Comparison of ENCODE assay signal across 14 mouse cellular contexts in genomic region chr7:115056992-115057645, GRCm38 (mm10).
A peak's percentile ranks its signal among the peaks of the same experiment; 100 is the strongest.
DNase-seq lines count a peak whose midpoint lies in the region; ATAC-seq and TF ChIP-seq lines count a peak whose summit lies in the region.
"Had no signal": no experiment of that assay in that cellular context is flagged by ENCODE, and none has a peak within 500 bp of the region (broad histone marks: within the 10 kb centered on the region; RNA-seq: fewer than 3 reads in every experiment).

No protein-coding gene starts in this region.

- no peak overlapping the region for H3K9ac ChIP-seq in kidney, embryonic 15.5 days
- no peak overlapping the region for H3K9ac ChIP-seq in hindbrain, embryonic 13.5 days
- no peak overlapping the region for H3K9ac ChIP-seq in neural tube, embryonic 13.5 days
- H3K9ac ChIP-seq: embryonic facial prominence, embryonic 12.5 days; stomach, embryonic 15.5 days had no signal

- 0 out of 2 replicates have a peak, but pooled peaks have one; percentile 25 for ATAC-seq in kidney, embryonic 15.5 days (replicated peaks; ENCODE audit: low FRiP score)
- peak; percentile 49 for ATAC-seq in hindbrain, embryonic 13.5 days (ENCODE audit: low FRiP score)
- peak; percentile 67 for ATAC-seq in neural tube, embryonic 13.5 days (ENCODE audit: low read depth)
- ATAC-seq: CD4-positive, CD25-positive, alpha-beta regulatory T cell, adult 4 months had no signal

- no peak overlapping the region for H3K4me3 ChIP-seq in kidney, embryonic 15.5 days (replicated peaks)
- no peak overlapping the region for H3K4me3 ChIP-seq in hindbrain, embryonic 13.5 days
- H3K4me3 ChIP-seq in neural tube, embryonic 13.5 days: no peak overlapping the region
- H3K4me3 ChIP-seq in thymus, adult 2 months (ENCODE audit: control insufficient read depth, insufficient read depth, low read length): no peak overlapping the region
- H3K4me3 ChIP-seq: embryonic facial prominence, embryonic 12.5 days; stomach, embryonic 15.5 days had no signal

- H3K4me2 ChIP-seq in kidney, embryonic 15.5 days: no peak overlapping the region
- no peak overlapping the region for H3K4me2 ChIP-seq in hindbrain, embryonic 13.5 days
- no peak overlapping the region for H3K4me2 ChIP-seq in neural tube, embryonic 13.5 days
- H3K4me2 ChIP-seq: embryonic facial prominence, embryonic 12.5 days; heart, embryonic 11.5 days; stomach, embryonic 15.5 days had no signal

- H3K27me3 ChIP-seq in kidney, embryonic 15.5 days: no peaks in the 10 kb centered on the region
- H3K27me3 ChIP-seq in hindbrain, embryonic 13.5 days: peaks cover 63% of the 10 kb centered on the region
- peaks cover 69% of the 10 kb centered on the region for H3K27me3 ChIP-seq in neural tube, embryonic 13.5 days
- H3K27me3 ChIP-seq in thymus, adult 2 months (ENCODE audit: control insufficient read depth, insufficient read depth, low read length): no peaks in the 10 kb centered on the region
- H3K27me3 ChIP-seq: embryonic facial prominence, embryonic 12.5 days; stomach, embryonic 15.5 days had no signal

- H3K9me3 ChIP-seq in kidney, embryonic 15.5 days (replicated peaks): no peaks in the 10 kb centered on the region
- no peaks in the 10 kb centered on the region for H3K9me3 ChIP-seq in hindbrain, embryonic 13.5 days
- H3K9me3 ChIP-seq in neural tube, embryonic 13.5 days: no peaks in the 10 kb centered on the region
- H3K9me3 ChIP-seq: embryonic facial prominence, embryonic 12.5 days; stomach, embryonic 15.5 days had no signal

- DNase-seq in kidney, postnatal 36 days: no peak
- peak; percentile 65 for DNase-seq in brain, embryonic 14.5 days (ENCODE audit: low read depth)
- DNase-seq in thymus, adult 2 months: no peak
- no peak for DNase-seq in adrenal gland, postnatal 36 days
- DNase-seq: adrenal gland, postnatal 10 days; cerebellum, adult 11 months; right cerebral cortex, postnatal 4 days had no signal

- TF ChIP-seq CTCF in brain, embryonic 14.5 days (IDR thresholded peaks at IDR 0.05; ENCODE audit: borderline replicate concordance, extremely low read depth, insufficient read depth, insufficient read length): no peak
- TF ChIP-seq CTCF in thymus, adult 2 months (IDR thresholded peaks at IDR 0.05; ENCODE audit: borderline replicate concordance, control insufficient read depth, extremely low read depth, insufficient read depth, low read length, poor library complexity): no peak

- no peaks in the 10 kb centered on the region for H3K36me3 ChIP-seq in kidney, embryonic 15.5 days
- no peaks in the 10 kb centered on the region for H3K36me3 ChIP-seq in hindbrain, embryonic 13.5 days
- H3K36me3 ChIP-seq in neural tube, embryonic 13.5 days: no peaks in the 10 kb centered on the region
- H3K36me3 ChIP-seq in thymus, adult 2 months (ENCODE audit: control insufficient read depth, insufficient read depth, low read length): no peaks in the 10 kb centered on the region
- H3K36me3 ChIP-seq: embryonic facial prominence, embryonic 12.5 days; stomach, embryonic 15.5 days had no signal

- H3K27ac ChIP-seq in kidney, embryonic 15.5 days: no peak overlapping the region
- H3K27ac ChIP-seq in hindbrain, embryonic 13.5 days: no peak overlapping the region
- H3K27ac ChIP-seq in neural tube, embryonic 13.5 days (replicated peaks): no peak overlapping the region
- no peak overlapping the region for H3K27ac ChIP-seq in thymus, adult 2 months (ENCODE audit: control insufficient read depth, insufficient read depth, low read length)
- H3K27ac ChIP-seq: embryonic facial prominence, embryonic 12.5 days; stomach, embryonic 15.5 days had no signal

- TF ChIP-seq POLR2A in brain, embryonic 14.5 days (IDR thresholded peaks at IDR 0.05; ENCODE audit: borderline replicate concordance, extremely low read depth, insufficient read depth, insufficient read length, poor library complexity, severe bottlenecking): no peak
- no peak for TF ChIP-seq POLR2A in thymus, adult 2 months (IDR thresholded peaks at IDR 0.05; ENCODE audit: control insufficient read depth, extremely low read depth, insufficient read depth, low read length, poor library complexity)

- 0 out of 2 replicates have a peak, but pooled peaks cover 6% of the 10 kb centered on the region for H3K4me1 ChIP-seq in kidney, embryonic 15.5 days
- H3K4me1 ChIP-seq in hindbrain, embryonic 13.5 days (replicated peaks): peaks cover 19% of the 10 kb centered on the region
- peaks cover 20% of the 10 kb centered on the region for H3K4me1 ChIP-seq in neural tube, embryonic 13.5 days (replicated peaks)
- peaks cover 14% of the 10 kb centered on the region for H3K4me1 ChIP-seq in thymus, adult 2 months (replicated peaks; ENCODE audit: control insufficient read depth, insufficient read depth, low read length)
- H3K4me1 ChIP-seq: embryonic facial prominence, embryonic 12.5 days; stomach, embryonic 15.5 days had no signal

- 28% methylated on average over 3 of the region's 3 CpGs for WGBS in kidney, embryonic 15.5 days
- WGBS in hindbrain, embryonic 13.5 days: 14% methylated on average over 3 of the region's 3 CpGs
- WGBS in neural tube, embryonic 13.5 days: 16% methylated on average over 3 of the region's 3 CpGs
- WGBS in thymus, adult 2 months: 68% methylated on average over 3 of the region's 3 CpGs
